Mouse (Mus musculus) heart, postnatal 25 days (tissue): Measurements from ENCODE around the gene Tenm2. TPM values are rescaled to one million over a fixed set of nuclear protein-coding genes. Genes with fewer than 3 reads are reported as not detected.

Experiments
- DNase-seq: peaks from one replicate; pipeline ENCODE4 v3.0.0; 2022; ENCODE audit warnings: low spot score
- intact Hi-C: fragments of 180-260 bp; cut with DNase I; formaldehyde crosslinking; loops from one replicate; pipeline ENCODE4 v1.15.1; 2025
- total RNA-seq, 2 experiments: library from RNA; stranded (reverse); gene quantifications; 2 replicates each; pipeline ENCODE4 v1.2.3; 2021

Gene Tenm2
- total RNA-seq, 2 experiments from 2014 or later = 0.08 TPM

- intact Hi-C loops = no loop called here
- no peak for DNase-seq
These were observed 985.7 kb downstream of the Tenm2 start for GRCm38 (mm10) chr11:36250111-36250510.

DNA sequence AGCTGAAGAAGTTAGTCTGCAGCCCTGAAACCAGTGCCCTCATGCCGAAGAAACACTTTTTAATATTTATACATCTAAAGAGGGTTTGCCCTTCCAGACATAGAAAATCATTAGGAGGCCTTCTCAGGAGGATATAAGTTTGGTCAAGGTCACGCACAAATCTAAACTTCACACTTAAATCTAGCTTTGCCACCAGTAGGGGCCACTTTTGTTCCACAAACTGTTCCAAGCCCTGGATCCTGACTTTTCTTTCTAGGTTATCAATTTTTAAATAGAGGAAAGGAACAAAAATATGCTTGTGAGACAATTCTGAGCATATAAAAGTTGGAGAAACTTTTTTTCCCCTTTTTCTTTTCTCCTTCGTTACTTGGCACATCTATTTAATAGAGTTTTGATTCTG, 989.6 kb downstream of the Tenm2 start:
- no peak for DNase-seq
- intact Hi-C loops = no loop called here

DNA sequence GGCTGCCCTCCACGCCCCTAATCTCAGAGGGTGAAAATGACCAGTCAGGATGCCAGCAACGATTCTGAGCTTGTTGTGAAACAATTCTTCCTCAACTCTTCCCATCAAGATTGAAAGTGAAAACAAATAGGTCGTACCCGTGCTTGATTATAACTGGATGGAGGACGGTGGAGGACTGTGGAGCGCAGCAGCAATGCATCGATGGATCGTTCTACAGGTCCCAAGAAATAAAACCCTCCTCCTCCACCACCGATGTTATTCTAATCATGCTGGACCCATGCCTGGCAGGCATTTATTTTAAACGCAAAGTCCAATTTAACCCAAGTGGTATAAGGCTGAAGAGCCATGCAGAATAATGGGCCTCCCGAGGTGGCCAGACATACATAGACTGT, 991.3 kb downstream of the Tenm2 start:
- intact Hi-C loops = no loop called here
- no peak for DNase-seq

DNA sequence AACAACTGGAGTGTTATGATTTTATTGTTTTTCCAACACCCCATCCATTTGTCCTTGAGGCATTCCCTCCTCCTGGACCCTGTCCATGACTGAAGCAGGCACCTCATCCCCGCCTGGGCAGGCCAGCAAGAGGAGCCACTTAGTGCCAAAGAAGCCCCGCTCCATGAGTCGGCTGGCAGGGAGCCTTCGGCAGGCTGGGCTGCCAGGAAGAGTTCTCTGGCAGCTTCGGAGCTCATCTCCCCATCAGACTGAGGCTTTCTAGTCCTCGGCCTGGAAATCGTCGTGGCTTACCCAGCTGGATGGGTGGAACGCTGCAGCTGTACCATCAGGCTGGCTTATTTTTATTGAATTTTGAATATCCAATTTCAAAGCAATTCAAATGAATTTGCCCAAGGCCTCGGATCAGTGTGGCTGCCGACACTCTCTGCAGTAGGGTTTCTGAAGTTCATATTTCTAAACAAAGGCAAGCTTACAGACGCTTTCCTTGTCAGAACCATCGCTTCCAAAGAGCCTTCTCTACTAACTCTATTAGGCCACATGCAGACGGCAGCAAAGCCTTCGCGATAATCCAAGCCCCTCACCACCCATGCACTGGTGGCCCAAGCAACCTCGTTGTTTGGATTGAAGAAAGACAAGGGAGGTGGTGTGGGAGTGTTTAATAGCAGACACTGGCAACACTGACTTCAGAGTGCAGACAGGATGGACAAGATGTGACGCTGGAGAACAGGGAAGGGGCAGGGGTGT, 991.8 kb downstream of the Tenm2 start:
- intact Hi-C loops = no loop called here

GRCm38 (mm10) chr11:36238890-36239289, 996.9 kb downstream of the Tenm2 start:
- no peak for DNase-seq
- intact Hi-C loops = no loop called here

More for the DNA sequence above, 991.8 kb downstream of the Tenm2 start:
- no peak for DNase-seq

- intact Hi-C loops = loop anchor here (10.0 kb wide), 2 partner anchors 156 to 956 kb away; no protein-coding TSS in a partner anchor
- no peak for DNase-seq
These were observed 1007.1 kb downstream of the Tenm2 start for GRCm38 (mm10) chr11:36228654-36229053.

DNA sequence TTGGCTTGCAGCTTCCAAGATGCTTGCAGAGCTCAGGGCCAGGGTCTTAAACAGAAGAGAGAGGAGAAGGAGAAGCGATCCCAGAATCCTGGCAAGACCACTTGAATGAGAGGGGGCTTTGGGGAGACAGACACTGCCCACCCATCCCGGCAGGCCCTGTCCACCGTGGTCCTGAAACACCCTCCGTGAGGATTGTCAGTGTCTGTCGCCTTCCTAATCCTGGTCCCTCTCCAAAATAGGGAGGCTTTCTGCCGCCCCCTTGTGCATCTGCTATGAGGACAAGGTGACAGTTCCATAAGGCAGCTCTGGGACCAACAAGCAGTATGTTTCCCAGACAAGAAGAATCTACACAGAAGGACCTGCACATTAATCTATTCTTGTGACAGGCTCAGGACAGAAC, 1007.6 kb downstream of the Tenm2 start:
- intact Hi-C loops = loop anchor here (10.0 kb wide), 2 partner anchors 157 to 957 kb away; no protein-coding TSS in a partner anchor
- no peak for DNase-seq

GRCm38 (mm10) chr11:36226061-36226460, 1009.7 kb downstream of the Tenm2 start:
- intact Hi-C loops = loop anchor here (10.0 kb wide), 2 partner anchors 159 to 959 kb away; no protein-coding TSS in a partner anchor
- no peak for DNase-seq

- intact Hi-C loops = loop anchor here (2.0 to 10.0 kb wide), 3 partner anchors 161 to 961 kb away; no protein-coding TSS in a partner anchor
- DNase-seq = no peak
These were observed 1011.9 kb downstream of the Tenm2 start for GRCm38 (mm10) chr11:36223716-36224439.

GRCm38 (mm10) chr11:36222071-36222470, 1013.7 kb downstream of the Tenm2 start:
- no peak for DNase-seq
- intact Hi-C loops = loop anchor here (1.0 to 10.0 kb wide), 4 partner anchors 163 to 963 kb away; no protein-coding TSS in a partner anchor

- peak; percentile 17 for DNase-seq
- intact Hi-C loops = loop anchor here (10.0 kb wide), 2 partner anchors 163 to 963 kb away; no protein-coding TSS in a partner anchor
These were observed 1014.3 kb downstream of the Tenm2 start for GRCm38 (mm10) chr11:36221271-36221975.

DNA sequence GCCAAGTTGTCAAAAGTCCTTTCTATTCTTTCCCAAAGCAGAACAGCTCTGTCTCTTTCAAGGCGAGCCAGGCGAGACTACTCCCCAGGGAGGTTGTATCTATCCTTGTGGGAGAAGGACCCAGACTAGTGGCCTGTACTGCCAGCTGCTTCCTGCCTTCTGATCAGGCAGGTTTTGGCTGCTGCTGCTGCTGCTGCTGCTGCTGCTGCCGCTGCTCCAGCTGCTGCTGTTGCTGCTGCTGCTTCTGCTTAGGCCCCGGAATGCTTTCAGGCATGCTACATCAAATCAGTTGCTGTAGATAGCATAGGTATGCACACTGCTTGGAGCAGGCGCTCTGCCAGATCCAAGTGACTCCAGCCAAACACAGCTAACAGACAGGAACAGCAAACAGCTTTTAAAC, 1015.1 kb downstream of the Tenm2 start:
- DNase-seq = no peak
- intact Hi-C loops = loop anchor here (10.0 kb wide), 2 partner anchors 164 to 964 kb away; no protein-coding TSS in a partner anchor

DNA sequence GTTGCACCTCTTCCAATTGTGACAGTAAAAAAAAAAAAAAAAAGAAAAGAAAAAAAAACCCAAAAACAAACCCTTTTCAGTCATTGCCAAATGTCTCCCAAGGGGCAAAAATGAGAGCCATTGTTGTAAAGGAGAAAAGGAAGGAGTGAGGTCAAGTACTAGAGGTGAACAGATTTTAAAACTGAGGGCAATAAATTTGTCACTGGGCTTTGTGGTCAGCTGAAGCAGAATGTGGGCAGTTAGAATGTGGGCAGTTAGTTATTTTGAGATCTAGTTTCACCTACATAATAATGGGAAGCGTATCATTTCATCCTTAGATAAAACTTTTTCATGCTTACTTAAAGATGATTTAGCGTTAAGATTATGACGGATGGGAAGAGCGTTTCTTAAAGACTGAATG, 1016.2 kb downstream of the Tenm2 start:
- no peak for DNase-seq
- intact Hi-C loops = no loop called here

DNA sequence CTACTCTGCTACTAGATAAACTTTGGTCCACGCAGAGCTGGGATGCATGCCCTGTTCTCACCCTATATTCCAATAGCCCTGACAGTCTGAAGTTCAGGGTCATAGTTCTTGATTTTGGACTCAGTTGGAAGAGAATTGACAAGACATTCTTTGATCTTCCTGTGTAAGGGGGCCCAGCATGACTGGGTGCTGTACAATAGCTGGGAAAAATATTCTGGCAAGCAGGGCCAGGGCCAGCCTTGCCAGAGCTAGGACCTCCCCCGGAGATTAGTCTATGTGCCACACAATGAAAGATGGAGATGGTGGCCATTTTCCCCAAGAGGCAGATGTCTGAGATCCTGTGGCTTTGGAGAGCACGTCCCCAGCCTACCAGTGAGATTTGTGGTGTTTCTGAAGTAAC, 1021.2 kb downstream of the Tenm2 start:
- DNase-seq = no peak
- intact Hi-C loops = no loop called here

DNA sequence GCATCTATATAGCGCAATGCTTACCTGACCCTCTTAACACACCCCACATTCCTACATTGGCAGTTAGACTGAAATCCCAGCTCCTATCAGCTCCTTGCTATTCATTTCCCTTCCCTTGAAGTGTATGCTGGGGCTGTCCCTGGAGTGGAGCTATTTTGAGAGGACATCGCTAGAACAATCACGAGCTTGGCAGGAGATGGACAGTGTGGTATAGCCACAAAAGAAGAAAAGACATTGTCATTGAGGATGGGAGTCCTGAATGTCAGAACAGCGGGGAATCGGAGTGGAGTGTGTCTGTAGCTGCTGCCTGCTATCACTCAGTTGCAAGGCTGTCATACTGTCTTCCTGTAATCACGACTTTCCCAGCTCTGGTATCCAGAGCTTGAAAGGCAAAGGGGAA, 1031.4 kb downstream of the Tenm2 start:
- intact Hi-C loops = no loop called here
- DNase-seq = no peak

DNA sequence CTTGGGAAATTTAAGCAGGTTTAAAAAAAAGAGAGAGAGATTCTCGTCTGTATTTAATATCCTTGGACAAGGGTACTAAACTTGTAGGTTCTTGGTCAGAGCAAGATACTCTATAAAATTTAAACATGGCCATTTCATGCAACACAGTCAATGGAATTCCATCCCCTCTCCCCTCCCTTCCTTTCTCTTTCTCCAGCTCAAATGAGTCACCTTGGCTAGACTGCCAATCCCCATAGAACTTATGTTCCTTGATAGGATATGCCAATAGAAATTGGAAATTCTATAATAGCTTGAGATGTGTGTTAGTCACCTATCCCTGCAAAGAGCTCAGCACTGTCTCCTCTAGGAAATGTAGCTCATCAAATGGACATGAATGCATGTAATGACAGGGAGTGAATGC, 1031.9 kb downstream of the Tenm2 start:
- intact Hi-C loops = no loop called here
- no peak for DNase-seq

DNA sequence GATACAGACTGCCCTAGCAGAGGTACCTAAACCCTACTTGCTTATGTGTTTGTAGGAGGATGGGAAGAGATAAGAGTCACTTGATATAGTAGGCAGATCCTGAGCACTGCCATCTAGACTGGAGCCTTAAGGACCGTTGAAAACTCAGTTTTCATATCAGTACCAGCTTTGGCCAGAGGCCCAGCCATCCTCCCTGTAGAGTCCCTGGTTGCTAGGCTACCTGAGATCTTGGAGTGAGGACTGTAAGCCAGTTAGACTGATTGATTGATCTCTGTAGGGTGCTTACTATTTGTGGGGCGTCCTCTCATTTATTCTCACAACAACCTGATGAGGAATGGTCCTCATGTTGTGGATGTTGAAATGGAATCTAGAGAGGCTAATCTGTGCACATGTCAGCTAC, 1041.4 kb downstream of the Tenm2 start:
- intact Hi-C loops = no loop called here
- DNase-seq = no peak

DNA sequence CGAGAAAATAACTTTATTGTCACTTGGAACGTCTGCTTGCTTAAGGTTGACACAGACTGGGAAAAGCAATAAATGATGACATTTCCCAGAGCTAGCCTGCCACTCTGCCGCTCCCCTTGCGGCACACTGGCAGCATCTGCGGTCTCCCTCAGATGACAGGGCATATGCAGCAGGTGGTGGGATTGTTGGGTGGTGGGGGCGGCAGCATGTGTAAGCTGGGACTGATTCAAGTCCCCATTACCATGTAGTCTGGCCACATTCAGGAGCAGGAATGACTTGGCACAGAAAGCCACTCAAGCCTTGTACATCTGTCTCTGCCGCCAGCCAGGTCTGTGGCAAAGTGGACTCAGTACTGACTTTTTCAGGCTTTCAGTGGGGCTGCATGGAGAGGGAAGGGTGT, 1059.7 kb downstream of the Tenm2 start:
- no peak for DNase-seq
- intact Hi-C loops = no loop called here

- no peak for DNase-seq
- intact Hi-C loops = no loop called here
These were observed 1062.6 kb downstream of the Tenm2 start for GRCm38 (mm10) chr11:36173076-36173690.

- no peak for DNase-seq
- intact Hi-C loops = no loop called here
These were observed 1063.2 kb downstream of the Tenm2 start for GRCm38 (mm10) chr11:36172520-36172919.
